Mouse (Mus musculus): ENCODE data around the gene Ppp2r2c. TPM values are rescaled to one million over a fixed set of nuclear protein-coding genes. Genes with fewer than 3 reads are reported as not detected.
A peak's percentile ranks its signal among the peaks of the same experiment; 100 is the strongest.
"Not testable (repeated sequence)": the region's sequence is repeated elsewhere in the genome, so short reads cannot be mapped to it uniquely, and the experiment has no call there.

The Ppp2r2c gene
- total RNA-seq, 2 experiments from 2014 or later: not detected

DNA sequence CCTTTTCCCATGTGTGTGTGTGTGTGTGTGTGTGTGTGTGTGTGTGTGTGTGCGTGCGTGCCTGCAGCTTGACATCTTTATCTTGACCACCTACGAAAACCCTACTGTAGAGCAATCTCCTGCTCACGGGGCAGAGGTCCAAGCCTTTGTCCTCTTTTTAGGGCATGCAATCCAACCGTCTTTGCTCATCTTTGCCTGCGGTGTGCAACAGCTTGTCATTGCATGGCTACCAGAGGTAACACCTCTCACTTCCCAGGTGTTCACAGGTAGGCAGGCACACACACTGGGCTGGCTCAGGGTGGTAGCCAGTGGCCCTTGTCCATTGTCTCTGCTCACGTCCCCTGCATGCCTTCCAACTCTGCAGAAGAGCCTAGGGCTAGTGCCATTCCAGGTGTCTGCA, 49.7 kb downstream of the Ppp2r2c start:
- ATAC-seq (replicated peaks; ENCODE audit: low FRiP score, low TSS enrichment, poor library complexity, severe bottlenecking): no peak

DNA sequence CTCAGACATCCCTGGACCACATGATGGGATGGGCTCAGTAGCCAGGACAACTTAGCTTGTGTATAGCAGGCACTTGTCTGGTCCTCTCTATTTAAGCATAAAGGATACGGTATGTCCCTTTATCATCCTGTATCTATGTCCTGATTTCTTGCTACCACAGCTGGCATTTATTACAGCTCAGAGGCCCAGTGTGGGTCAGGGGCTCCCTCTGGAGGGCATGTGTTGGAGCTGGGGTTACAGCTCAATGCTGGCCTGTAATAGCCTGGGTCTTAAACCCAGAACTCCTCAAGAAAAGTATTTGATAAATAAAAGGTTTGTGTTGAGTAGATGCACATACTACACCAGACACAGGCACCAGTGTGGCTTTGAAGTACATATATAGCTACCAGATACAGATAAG, 51.8 kb downstream of the Ppp2r2c start:
- ATAC-seq (replicated peaks; ENCODE audit: low FRiP score, low TSS enrichment, poor library complexity, severe bottlenecking): no peak

DNA sequence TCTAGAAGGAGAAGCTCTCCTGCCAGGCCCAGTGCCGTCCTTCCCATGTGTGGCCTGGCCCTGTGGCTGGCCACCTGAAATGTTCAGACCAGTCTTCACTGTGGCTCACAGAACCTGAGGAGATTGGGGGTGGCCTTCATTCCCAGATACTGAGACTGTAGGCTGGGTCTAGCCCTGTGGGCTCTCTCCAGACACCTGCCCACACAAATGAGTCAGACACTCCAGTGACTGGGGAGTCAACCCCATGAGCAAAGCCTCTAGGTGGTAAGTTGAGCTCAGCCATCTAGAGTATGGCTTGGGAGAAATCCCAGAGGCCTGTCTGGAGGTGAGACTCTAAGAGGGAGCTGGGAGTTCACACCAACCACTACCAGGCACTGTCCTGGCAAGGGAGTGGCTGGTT, 53.6 kb downstream of the Ppp2r2c start:
- ATAC-seq (replicated peaks; ENCODE audit: low FRiP score, low TSS enrichment, poor library complexity, severe bottlenecking): no peak

DNA sequence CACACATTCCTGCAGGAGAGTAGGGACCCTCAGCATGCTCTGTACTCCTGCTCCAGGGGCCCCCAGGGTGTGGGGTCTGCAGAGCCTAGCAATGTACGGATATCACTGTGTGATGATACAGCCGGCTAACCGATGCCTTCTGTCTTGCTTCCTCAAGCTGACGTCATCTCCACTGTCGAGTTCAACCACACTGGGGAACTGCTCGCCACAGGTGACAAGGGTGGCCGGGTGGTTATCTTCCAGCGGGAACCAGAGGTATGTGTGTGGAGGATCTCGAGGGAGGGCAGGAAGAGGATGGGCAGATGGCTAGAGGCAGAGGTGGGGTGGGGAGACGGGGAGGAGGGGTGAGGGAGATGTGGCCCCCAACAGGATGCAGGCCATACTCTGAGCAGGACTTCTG, 54.5 kb downstream of the Ppp2r2c start:
- no peak for ATAC-seq (replicated peaks; ENCODE audit: low FRiP score, low TSS enrichment, poor library complexity, severe bottlenecking)

DNA sequence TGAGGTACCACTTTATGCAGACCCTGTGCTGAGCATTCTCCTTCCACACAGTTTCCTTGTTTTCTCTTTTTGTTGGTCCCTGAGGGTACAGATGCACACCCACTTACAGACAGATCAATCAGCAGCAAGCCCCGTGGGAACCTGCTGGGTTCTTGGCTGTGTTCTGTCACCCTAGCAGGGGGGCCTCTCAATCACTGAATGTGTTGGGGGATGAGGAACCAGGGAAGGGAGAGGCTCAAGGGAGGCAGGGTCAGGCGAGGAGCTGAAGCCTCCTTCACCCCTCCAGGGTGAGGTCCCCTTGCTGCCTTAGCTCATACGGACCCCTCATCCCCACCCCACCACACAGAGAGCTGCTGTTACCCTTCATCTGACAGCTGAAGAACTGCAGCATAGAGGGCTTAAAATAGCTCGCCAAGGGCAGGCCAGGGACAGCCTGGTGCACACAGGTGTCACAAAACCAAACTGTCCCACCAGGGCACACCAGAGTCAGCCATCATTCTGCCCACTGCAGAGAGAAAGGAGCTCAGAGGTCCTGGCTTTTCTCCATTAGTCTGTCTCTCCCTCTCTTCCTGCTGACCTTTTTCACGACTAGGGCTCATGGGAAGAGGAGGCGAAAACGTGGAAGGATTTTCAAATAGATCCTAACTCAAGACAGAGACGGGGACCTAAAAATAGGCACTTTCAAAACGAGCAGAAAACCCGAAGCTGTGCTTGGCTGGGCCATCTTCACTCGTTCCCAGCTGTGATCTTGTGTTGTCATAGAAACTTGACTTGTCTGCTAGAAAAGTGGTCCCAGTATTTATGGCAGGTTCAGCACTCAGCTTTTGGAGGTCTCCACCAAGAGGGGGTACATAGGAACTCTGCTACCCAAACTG, 55.8 kb downstream of the Ppp2r2c start:
- ATAC-seq (replicated peaks; ENCODE audit: low FRiP score, low TSS enrichment, poor library complexity, severe bottlenecking): no peak

DNA sequence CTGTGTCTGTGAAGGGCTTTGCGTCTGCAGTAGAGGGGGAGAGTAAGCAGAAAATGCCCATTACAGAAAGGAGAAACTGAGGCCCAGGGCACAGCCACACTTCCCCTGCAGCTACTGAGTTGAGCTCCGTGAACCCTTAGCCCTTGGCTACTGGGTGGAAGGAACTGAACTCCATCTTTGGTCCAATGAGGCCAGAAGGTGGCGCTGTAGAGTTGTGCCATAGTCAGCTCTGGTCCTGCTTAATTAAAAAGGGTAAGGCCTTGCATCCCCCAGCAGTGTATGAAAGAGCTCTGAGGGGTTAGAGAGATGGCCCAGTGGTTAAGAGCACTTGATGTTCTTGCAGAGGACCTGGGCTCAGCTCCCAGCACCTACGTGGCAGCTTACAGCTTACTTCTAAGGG, 60.4 kb downstream of the Ppp2r2c start:
- ATAC-seq (replicated peaks; ENCODE audit: low FRiP score, low TSS enrichment, poor library complexity, severe bottlenecking): no peak

DNA sequence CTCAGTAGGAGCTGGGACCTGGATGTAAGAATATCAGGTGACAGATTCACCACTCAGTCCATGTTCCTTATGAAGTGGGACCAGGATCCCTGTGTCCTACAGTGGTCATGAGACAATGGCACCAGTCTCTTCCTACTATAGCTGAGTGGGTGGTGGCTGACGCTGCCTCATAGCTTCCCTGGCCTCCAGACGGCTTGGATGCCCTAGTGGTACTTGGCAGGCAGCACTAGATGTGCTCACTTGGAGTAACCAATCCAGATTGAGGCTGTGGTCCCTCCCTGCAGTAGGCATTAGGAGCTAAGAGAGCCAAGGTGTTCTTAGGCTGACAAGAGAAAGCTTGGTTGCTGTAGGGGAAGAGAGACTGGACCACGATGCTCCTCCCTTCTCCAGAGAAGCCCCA, 61.1 kb downstream of the Ppp2r2c start:
- no peak for ATAC-seq (replicated peaks; ENCODE audit: low FRiP score, low TSS enrichment, poor library complexity, severe bottlenecking)

DNA sequence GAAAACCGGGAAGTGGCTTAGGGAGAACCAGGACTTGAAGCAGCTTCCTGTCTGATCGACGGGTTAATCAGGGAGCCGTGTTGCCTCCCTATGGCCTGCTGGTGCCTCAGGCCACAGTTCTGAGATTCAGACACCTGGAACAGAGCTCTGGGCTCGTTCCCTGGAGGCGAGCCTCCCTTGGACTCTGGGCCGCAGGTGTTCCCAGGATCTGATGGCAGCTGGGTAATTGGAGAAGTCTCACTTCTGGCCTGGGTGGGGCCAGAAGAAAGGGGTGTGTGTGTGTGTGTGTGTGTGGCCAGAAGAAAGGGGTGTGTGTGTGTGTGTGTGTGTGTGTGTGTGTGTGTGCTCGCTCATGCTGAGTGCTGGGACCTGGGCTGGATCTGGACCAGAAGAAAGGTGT, 65.1 kb downstream of the Ppp2r2c start:
- ATAC-seq (replicated peaks; ENCODE audit: low FRiP score, low TSS enrichment, poor library complexity, severe bottlenecking): no peak

DNA sequence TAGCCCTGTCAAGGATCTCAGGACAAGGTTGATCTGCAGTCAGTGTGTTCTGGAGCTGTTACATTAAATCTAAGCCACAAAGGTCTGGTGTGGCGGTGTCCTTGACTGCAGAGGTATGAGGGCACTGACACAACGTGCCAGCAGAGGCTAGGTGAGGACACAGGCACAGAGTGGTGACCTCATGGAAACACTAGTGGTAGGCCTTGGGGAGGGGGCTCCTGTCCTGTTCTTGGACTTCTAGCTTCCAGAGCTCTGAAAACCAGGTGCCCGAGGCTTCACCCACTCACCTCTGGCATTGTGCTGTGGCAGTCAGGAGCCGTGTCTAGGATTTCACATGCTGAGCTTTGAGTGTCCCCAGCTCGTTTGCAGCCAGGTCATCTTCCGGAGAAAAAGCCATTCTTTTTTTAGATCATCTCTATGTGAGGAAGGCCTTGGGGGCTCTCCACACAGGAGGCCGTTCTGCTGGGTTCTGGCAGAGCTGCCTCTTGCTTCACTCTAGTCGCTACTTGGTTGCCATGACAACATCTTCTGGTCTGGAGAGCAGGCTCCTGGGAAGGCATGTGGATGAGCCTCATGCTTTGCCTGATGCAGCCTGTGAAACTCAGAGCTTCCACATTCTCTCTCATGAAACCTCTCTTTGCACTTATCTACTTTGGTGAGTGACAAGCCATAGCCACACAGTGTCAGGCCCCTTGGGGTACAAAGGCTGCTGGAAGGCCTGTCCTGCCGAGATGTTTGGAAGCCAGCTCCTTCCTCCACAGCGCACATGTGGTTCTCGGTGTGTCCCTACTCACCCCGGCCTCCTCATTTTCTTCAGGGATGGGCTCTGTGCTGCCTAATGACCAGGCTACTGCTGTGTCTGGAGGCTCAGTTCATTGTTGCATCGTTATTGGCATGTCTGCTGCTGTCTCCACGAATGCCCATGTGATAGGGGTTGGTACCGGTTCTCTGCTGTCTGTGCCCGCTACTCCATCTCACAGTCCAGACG, 67.5 kb downstream of the Ppp2r2c start:
- no peak for ATAC-seq (replicated peaks; ENCODE audit: low FRiP score, low TSS enrichment, poor library complexity, severe bottlenecking)

DNA sequence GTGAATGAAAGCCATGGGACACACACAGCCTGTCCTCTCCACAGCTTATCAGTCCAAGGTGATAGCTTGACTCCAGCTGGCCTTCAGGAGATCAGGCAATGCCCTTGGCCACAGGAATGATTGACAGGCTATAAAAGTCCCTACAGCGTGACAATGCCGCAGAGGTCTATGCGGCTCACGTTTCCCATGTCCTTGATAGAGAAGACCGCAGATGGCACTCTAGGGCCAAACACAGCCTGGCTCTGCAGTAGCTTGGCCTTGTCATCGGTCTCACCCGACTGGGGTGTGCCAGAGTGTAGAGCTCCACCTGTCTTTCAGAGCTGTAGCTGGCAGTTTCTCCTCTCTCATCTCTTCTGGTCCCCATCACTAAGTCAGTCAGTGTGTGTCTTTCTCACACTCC, 68.2 kb downstream of the Ppp2r2c start:
- no peak for ATAC-seq (replicated peaks; ENCODE audit: low FRiP score, low TSS enrichment, poor library complexity, severe bottlenecking)

DNA sequence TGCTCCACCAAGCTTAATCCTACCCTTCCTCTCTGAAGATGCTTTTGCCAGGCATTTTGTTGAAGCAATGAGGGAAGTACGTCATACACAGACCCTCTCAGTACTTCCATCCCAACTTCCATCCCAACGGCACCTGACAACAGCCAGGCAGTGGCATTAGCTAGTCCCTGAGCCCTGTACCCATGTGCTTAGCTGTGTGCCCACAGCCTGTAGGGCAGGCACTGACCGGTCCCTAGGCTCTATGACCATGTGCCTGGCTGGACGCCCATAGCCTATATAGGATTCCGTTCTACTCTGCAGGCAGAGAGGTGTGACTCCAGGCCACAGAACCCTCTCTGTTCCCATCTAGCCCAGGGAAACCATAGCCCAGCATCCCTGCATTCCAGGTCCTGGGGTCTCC, 69.7 kb downstream of the Ppp2r2c start:
- no peak for ATAC-seq (replicated peaks; ENCODE audit: low FRiP score, low TSS enrichment, poor library complexity, severe bottlenecking)

DNA sequence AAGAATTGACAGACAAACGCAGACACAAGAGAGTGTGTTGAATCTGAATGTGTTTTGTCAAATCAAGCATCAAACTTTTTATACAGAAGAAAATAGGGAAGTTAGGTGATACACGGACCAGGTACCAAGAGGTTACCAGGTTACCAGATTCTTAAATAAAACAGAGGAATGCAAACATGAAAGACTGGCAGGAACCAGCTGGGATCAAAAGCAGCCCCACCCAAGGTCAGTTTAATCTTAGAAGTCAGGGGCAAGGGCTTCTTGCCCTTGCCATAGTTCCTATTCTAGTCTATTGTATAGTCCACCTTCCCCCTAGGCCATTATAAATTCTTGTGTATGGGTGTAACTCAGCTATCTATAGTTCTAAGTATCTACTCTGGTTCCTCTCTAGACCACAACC, 70.7 kb downstream of the Ppp2r2c start:
- not testable (repeated sequence) for ATAC-seq (replicated peaks; ENCODE audit: low FRiP score, low TSS enrichment, poor library complexity, severe bottlenecking)

DNA sequence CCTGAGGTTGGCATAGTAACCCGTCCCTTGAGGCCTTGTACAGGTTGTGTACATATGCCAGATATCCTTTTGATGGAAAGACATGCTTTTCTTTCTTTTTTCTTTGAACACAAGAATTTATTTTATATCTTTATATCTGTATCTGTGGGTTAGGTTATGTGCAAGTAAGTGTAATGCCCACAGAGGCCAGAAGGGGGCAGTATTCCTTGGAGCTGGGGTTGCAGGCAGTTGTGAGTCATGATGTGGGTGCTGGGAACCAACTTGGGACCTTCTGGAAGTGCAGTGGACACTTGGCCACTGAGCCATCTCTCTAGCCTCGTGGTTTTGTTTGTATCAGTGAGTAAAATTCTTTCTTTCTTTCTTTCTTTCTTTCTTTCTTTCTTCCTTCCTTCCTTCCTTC, 74.1 kb downstream of the Ppp2r2c start:
- no peak for ATAC-seq (replicated peaks; ENCODE audit: low FRiP score, low TSS enrichment, poor library complexity, severe bottlenecking)

DNA sequence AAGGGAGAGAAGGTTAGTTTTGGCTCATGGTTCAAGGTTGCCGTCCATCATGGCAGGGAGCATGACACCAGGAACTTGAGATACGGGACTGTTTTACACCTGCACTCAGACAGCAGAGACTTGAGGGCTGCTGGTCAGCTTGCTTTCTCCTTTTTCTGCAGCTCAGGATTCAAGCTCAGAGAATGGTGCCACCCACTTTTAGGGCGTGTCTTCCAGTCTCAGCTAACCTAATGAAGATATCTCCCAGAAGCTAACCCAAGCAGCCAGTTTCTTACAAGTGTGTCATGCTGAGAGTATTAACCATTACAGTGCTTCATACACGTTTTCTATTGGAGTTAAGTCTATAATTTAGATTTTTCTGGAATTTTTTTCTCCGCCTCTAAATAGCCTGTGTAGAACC, 76.2 kb downstream of the Ppp2r2c start:
- ATAC-seq (replicated peaks; ENCODE audit: low FRiP score, low TSS enrichment, poor library complexity, severe bottlenecking): no peak

DNA sequence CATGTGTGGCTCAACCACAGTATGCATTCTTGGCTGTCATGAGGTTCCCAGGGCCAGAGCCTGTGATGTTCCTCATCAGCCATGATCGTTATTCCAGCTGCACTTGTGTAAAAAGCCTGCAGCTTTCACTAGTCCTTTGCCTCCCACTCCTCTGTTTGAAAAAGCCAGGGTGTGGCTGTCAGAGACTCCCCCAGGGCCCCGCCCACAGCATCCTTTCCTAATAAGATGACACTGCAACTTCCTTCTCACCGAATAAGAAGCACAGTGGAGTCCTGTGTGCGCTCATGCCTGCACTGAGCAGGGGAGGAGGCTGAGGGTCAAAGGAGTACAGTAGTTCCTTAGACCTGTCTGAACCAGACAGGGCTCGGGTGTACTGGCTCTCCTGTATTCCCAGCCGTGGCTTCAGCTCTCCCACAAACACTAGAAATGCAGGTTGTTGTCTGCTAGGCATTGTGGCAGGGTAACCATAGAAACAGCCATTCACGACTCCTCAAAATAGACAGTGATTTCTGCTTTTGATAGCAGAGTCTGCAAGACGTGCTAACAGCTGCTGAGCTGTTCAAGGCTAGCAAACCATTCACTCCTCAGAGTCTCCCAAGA, 76.9 kb downstream of the Ppp2r2c start:
- ATAC-seq (replicated peaks; ENCODE audit: low FRiP score, low TSS enrichment, poor library complexity, severe bottlenecking): no peak

DNA sequence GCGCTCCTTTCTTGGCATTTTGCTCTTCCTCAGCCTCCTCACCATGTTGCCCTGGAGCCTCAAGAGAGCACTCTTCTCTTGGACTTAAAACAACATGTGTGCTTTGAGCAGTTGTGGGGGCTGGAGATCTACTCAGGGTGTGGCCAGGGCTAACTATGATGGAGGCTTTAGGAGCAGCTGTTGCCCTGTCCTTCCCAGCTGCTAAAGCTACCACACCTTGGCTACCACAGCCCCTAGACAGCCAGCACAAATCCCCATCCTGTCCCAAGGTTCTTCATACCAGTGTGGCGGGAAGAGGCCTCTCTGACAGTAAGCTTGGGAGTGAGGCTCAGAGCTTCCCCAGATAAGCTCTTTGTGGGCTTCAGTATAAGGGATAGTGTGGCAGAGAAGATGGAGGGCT, 77.4 kb downstream of the Ppp2r2c start:
- no peak for ATAC-seq (replicated peaks; ENCODE audit: low FRiP score, low TSS enrichment, poor library complexity, severe bottlenecking)

DNA sequence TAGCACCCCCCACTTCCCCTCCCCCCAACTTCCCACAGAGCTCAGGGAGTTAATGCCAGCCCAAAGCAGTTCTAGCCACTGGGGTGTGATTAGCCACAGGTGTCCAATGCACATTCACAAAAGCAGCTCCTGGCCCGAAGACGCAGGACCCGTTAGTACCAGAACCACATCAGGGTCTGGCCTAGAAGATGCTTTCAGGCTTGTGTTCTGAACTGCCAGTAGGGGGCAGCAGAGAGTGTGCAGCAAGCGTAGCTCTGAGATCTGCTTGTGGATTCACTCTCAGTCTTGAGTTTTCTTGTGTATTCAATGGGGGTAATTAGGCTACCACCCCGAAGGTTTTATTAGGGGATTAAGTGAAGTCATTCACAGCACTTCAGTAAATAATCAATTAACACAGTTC, 78.1 kb downstream of the Ppp2r2c start:
- ATAC-seq (replicated peaks; ENCODE audit: low FRiP score, low TSS enrichment, poor library complexity, severe bottlenecking): no peak

DNA sequence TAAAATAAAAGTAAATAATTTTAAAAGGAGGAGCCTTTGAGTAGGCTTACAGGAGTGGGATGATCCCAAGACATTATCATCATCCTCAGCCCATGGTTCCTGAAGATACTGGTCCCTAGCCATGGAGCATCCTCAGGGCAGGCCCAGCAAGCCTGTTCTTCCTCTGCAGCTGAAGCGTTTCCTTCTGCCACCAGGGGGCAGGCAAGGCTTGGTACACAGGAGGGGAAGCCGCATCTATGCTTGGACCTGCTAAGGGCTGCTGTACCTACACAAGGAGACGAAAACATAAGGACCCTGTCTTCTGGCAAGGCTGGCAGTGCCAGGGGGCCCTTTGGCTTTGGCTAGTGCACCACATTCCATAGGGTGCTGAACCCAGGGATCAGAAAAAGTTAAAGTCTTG, 80.5 kb downstream of the Ppp2r2c start:
- peak; percentile 66 for ATAC-seq (replicated peaks; ENCODE audit: low FRiP score, low TSS enrichment, poor library complexity, severe bottlenecking)

DNA sequence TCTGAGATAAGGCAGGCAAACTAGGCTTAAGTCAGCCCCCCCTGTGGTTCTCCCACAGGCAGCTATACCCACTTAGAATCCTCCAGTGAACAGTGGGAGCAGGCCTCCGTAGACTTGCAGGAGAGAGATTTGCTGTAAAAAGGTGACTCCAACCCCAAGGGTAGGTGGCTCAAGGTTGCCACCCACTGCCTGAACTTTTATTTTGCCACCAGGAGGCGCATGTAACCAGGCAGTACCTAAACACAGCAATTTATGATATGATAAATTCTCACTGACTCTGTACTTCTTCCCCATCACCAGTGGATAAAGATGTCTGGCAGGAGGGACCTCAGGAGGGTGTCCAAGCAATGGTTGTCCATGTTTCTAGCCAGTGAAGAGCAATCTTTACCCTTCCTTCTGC, 82.6 kb downstream of the Ppp2r2c start:
- ATAC-seq (replicated peaks; ENCODE audit: low FRiP score, low TSS enrichment, poor library complexity, severe bottlenecking): 0 out of 2 replicates have a peak, but pooled peaks have one; percentile 40

DNA sequence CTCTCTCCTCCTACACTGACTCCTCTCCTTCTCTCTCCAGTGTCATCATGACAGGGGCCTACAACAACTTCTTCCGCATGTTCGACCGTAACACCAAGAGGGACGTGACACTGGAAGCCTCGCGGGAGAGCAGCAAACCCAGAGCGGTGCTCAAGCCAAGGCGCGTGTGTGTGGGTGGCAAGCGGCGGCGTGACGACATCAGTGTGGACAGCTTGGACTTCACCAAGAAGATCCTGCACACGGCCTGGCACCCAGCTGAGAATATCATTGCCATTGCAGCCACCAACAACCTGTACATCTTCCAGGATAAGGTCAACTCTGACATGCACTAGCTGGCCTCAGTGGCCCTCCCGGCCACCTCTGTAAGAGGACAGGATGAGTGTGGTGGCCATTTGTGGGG, 84.0 kb downstream of the Ppp2r2c start:
- no peak for ATAC-seq (replicated peaks; ENCODE audit: low FRiP score, low TSS enrichment, poor library complexity, severe bottlenecking)
